Mouse (Mus musculus) thymus, adult 2 months (tissue): ENCODE results near the gene Scd2.

Experiments used
- CTCF ChIP-seq: fragments of 200-500 bp; IDR thresholded peaks from 2 replicates; pipeline ENCODE4 v1.5.1; 2012; ENCODE audit warnings: mild to moderate bottlenecking, control low read depth, low read length, moderate library complexity, borderline replicate concordance; ENCODE audit not compliant: control insufficient read depth, poor library complexity, insufficient read depth; ENCODE audit errors: extremely low read depth
- POLR2A ChIP-seq: fragments of 200-500 bp; IDR thresholded peaks from 2 replicates; pipeline ENCODE4 v1.6.1; 2012; ENCODE audit warnings: mild to moderate bottlenecking, low read length, control low read depth, moderate library complexity; ENCODE audit not compliant: control insufficient read depth, poor library complexity, insufficient read depth; ENCODE audit errors: extremely low read depth

DNA sequence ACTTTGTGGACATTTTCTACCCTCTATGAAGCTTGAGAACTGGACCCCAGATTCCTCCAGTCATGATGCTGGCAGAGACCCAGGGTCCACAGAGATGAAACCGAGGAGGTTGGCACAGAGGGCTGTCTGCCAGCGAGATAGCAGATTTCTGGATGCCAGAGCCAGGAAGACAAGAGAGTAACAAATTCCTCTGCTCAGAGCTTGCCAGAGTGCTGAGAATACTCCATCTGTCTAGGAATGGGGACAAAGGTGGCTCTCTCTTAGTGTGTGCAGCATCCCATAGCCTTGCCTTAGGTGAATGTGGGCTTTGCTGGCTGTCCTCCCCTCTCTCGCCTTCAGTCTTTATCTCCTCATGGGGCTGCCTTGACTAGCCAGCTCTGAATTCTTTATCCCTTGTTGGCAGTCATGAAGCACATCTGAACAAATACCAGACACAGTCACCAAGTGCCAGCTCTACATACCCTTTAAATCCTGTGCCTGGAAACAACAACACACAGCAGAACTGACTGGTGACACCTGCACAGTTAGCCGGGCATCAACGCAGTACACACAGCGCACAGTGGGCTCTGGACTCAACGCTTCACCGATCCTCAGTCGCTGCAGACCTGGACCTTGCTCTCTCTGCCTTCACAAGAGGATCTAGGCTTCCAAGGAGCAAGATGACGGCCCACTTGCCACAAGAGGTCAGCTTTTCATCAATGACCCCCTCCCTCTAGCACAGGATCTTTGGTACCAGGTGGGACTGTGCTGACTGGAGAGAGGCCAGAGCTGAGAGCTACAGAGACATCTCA is 39.6 kb downstream of the Scd2 start, which contains the start of gene Scd4:
- no peak for TF ChIP-seq POLR2A
- no peak for TF ChIP-seq CTCF
